Mouse (Mus musculus): Measurements from ENCODE around the gene Fam76b. TPM values are rescaled to one million over a fixed set of nuclear protein-coding genes. Genes with fewer than 3 reads are reported as not detected.

Gene Fam76b
- polyA plus RNA-seq, 1 experiment from 2014 or later, result 20.4 TPM

DNA sequence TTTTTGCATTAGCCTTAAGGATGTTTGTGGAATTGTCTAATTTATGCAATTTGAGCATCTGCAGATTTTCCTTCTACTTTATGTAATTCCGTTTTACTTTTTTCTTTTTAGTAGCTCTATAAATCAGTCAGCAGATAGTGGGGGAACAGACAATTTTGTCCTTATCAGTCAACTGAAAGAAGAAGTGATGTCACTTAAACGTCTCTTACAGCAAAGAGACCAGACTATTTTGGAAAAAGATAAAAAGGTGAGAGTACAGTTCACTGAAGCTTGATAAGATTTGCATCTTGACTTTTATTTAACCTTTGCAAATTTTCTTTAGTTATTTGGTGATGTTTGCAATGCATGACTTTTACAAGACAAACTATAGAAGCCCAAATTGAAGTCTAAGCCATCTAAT, 9.2 kb downstream of the Fam76b start:
- Histone ChIP-seq H3K4me1 (ENCODE audit: control insufficient read depth in 2 of 2, insufficient read depth in 2 of 2, low read length in 2 of 2) (no peaks in the 10 kb centered on the region), H3K36me3 (ENCODE audit: control insufficient read depth, insufficient read depth, low read length) (peaks cover 97% of the 10 kb centered on the region), H3K4me2 (ENCODE audit: low read length) (no peak overlapping the region), H3K4me3 (ENCODE audit: control insufficient read depth in 1 of 2, insufficient read depth in 1 of 2, low read depth in 1 of 2, low read length in 2 of 2) (no peak overlapping the region), H3K9me3 (ENCODE audit: control insufficient read depth, low read length) (no peaks in the 10 kb centered on the region), H3K27me3 (ENCODE audit: control insufficient read depth, insufficient read depth, low read length) (no peaks in the 10 kb centered on the region), H3K27ac (replicated peaks in 1 of 2; ENCODE audit: control insufficient read depth in 1 of 2, insufficient read depth in 1 of 2, low read depth in 2 of 2, low read length in 2 of 2) (no peak overlapping the region), H3K9ac (ENCODE audit: low read length) (no peak overlapping the region)
- no peak for ATAC-seq (ENCODE audit: insufficient number of reproducible peaks, insufficient read depth, low FRiP score, low read depth)
- 37% methylated on average over 2 of the region's 2 CpGs for WGBS

GRCm38 (mm10) chr9:13847591-13847990, 20.1 kb downstream of the Fam76b start:
- H3K9me3 ChIP-seq (ENCODE audit: control insufficient read depth, low read length), result no peaks in the 10 kb centered on the region
- no peak overlapping the region for H3K4me3 ChIP-seq (ENCODE audit: control insufficient read depth in 1 of 2, insufficient read depth in 1 of 2, low read depth in 1 of 2, low read length in 2 of 2)
- no peak overlapping the region for H3K27ac ChIP-seq (replicated peaks in 1 of 2; ENCODE audit: control insufficient read depth in 1 of 2, insufficient read depth in 1 of 2, low read depth in 2 of 2, low read length in 2 of 2)
- WGBS, result 83% methylated on average over 3 of the region's 3 CpGs
- H3K27me3 ChIP-seq (ENCODE audit: control insufficient read depth, insufficient read depth, low read length), result no peaks in the 10 kb centered on the region
- no peak overlapping the region for H3K9ac ChIP-seq (ENCODE audit: low read length)
- no peak overlapping the region for H3K4me2 ChIP-seq (ENCODE audit: low read length)
- H3K36me3 ChIP-seq (ENCODE audit: control insufficient read depth, insufficient read depth, low read length), result peaks cover 39% of the 10 kb centered on the region
- no peak for ATAC-seq (ENCODE audit: insufficient number of reproducible peaks, insufficient read depth, low FRiP score, low read depth)
- H3K4me1 ChIP-seq (ENCODE audit: control insufficient read depth in 2 of 2, insufficient read depth in 2 of 2, low read length in 2 of 2), result no peaks in the 10 kb centered on the region; a peak in 1 of 4 replicates

DNA sequence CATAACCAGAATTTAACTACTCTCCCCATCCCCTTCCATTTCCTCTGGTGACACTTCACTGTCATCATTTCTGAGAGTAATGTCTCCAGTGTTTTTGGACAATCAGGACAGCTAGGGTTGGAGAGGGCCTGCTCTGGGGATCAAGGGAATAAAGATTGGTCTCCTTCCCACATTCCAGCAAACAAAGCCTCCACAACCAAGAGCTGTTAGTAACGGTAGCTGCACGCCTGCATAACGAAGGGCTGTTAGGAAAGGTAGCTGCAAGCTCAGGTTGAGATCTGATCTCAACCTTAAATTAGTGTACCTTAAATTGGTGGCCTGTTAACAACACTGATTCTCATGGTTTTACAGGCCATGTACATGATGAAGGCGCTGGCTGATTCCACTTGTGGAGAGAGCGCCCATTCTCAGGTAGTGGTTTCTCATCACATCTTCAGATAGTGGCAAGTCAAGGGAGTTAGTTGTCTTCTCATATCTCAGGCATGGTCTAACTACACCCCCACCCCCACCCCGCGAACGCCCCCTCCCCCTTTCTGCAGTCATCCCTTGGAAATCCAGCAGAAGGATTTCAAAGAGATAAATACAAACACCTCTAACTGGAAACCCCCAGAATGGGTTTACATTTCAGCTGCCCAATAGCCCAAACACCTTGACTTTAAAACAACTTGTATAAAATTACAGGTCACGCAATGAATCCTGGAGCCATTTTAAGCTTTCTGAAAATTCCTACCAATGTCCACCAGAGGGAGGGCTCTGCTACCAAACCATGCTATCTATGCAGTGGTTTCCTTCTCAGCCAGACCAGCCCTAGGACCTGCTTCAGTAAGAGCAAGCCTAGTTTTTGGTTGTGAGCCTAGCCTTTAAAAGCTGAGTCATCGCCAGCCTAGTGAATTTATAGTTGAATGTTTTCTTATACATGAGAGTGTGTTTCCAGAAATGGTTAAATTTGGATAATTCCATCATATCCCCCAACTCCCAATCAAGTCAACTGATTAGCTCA, 21.3 kb downstream of the Fam76b start:
- no peak overlapping the region for H3K9ac ChIP-seq (ENCODE audit: low read length)
- peaks cover 28% of the 10 kb centered on the region for H3K36me3 ChIP-seq (ENCODE audit: control insufficient read depth, insufficient read depth, low read length)
- no peak for ATAC-seq (ENCODE audit: insufficient number of reproducible peaks, insufficient read depth, low FRiP score, low read depth)
- H3K4me2 ChIP-seq (ENCODE audit: low read length), result no peak overlapping the region
- 72% methylated on average over 10 of the region's 10 CpGs for WGBS
- H3K27me3 ChIP-seq (ENCODE audit: control insufficient read depth, insufficient read depth, low read length), result no peaks in the 10 kb centered on the region
- H3K4me3 ChIP-seq (ENCODE audit: control insufficient read depth in 1 of 2, insufficient read depth in 1 of 2, low read depth in 1 of 2, low read length in 2 of 2), result no peak overlapping the region
- H3K27ac ChIP-seq (replicated peaks in 1 of 2; ENCODE audit: control insufficient read depth in 1 of 2, insufficient read depth in 1 of 2, low read depth in 2 of 2, low read length in 2 of 2), result no peak overlapping the region
- no peaks in the 10 kb centered on the region for H3K9me3 ChIP-seq (ENCODE audit: control insufficient read depth, low read length)
- no peaks in the 10 kb centered on the region; a peak in 1 of 4 replicates for H3K4me1 ChIP-seq (ENCODE audit: control insufficient read depth in 2 of 2, insufficient read depth in 2 of 2, low read length in 2 of 2)

DNA sequence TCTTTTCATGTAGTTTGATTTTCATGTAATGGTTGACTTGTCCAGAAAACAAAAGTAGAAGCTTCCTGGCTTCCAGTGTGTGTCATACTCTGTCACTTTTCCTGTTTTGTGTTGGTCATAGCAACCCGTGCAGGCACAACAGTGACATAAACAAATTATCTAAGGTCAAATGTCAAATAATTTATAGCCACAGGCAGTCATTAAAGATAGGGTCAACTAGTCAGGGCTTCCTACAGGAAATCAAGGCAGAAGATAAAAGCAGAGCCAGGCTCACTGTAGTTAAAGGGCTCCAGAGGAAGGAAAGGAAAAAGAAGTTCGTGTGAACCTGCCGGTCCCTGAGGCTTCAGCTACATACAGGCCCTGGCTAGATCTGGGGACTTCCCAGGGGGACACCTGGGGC, 26.4 kb downstream of the Fam76b start:
- 69% methylated on average over 3 of the region's 3 CpGs for WGBS
- no peaks in the 10 kb centered on the region for H3K27me3 ChIP-seq (ENCODE audit: control insufficient read depth, insufficient read depth, low read length)
- no peak for ATAC-seq (ENCODE audit: insufficient number of reproducible peaks, insufficient read depth, low FRiP score, low read depth)

DNA sequence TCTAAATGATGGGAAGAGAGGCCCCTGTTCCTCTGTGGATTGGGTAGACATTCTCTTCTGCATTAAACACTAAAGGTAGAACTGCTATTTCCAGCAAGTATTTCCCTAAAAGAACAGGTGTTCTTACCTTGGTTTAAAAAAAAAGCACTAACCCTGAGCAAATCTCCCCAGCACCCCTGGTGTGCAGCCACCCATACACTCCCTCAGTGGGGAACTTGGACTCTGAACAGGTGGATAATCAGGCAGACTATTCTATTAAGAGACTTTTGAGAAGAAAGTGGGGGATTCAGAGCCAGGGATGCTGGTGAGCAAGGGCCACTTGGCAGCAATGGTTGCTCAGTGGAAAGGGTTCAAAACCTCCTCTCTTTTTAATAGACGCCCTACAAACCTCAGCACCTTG, 28.7 kb downstream of the Fam76b start:
- Histone ChIP-seq H3K27me3 (ENCODE audit: control insufficient read depth, insufficient read depth, low read length) (no peaks in the 10 kb centered on the region), H3K36me3 (ENCODE audit: control insufficient read depth, insufficient read depth, low read length) (no peaks in the 10 kb centered on the region), H3K4me3 (ENCODE audit: control insufficient read depth in 1 of 2, insufficient read depth in 1 of 2, low read depth in 1 of 2, low read length in 2 of 2) (no peak overlapping the region), H3K4me1 (ENCODE audit: control insufficient read depth in 2 of 2, insufficient read depth in 2 of 2, low read length in 2 of 2) (no peaks in the 10 kb centered on the region; a peak in 1 of 4 replicates), H3K27ac (replicated peaks in 1 of 2; ENCODE audit: control insufficient read depth in 1 of 2, insufficient read depth in 1 of 2, low read depth in 2 of 2, low read length in 2 of 2) (no peak overlapping the region), H3K4me2 (ENCODE audit: low read length) (no peak overlapping the region), H3K9ac (ENCODE audit: low read length) (no peak overlapping the region), H3K9me3 (ENCODE audit: control insufficient read depth, low read length) (no peaks in the 10 kb centered on the region)
- 65% methylated on average over 1 of the region's 1 CpGs for WGBS
- ATAC-seq (ENCODE audit: insufficient number of reproducible peaks, insufficient read depth, low FRiP score, low read depth), result no peak

More for the DNA sequence above, 26.4 kb downstream of the Fam76b start:
- Histone ChIP-seq H3K36me3 (ENCODE audit: control insufficient read depth, insufficient read depth, low read length) (no peaks in the 10 kb centered on the region), H3K4me2 (ENCODE audit: low read length) (no peak overlapping the region), H3K27ac (replicated peaks in 1 of 2; ENCODE audit: control insufficient read depth in 1 of 2, insufficient read depth in 1 of 2, low read depth in 2 of 2, low read length in 2 of 2) (no peak overlapping the region), H3K9me3 (ENCODE audit: control insufficient read depth, low read length) (no peaks in the 10 kb centered on the region), H3K4me1 (ENCODE audit: control insufficient read depth in 2 of 2, insufficient read depth in 2 of 2, low read length in 2 of 2) (no peaks in the 10 kb centered on the region; a peak in 1 of 4 replicates), H3K4me3 (ENCODE audit: control insufficient read depth in 1 of 2, insufficient read depth in 1 of 2, low read depth in 1 of 2, low read length in 2 of 2) (no peak overlapping the region), H3K9ac (ENCODE audit: low read length) (no peak overlapping the region)

GRCm38 (mm10) chr9:13856777-13857176, 29.3 kb downstream of the Fam76b start:
- 76% methylated on average over 4 of the region's 4 CpGs for WGBS
- Histone ChIP-seq H3K4me3 (ENCODE audit: control insufficient read depth in 1 of 2, insufficient read depth in 1 of 2, low read depth in 1 of 2, low read length in 2 of 2) (no peak overlapping the region), H3K9me3 (ENCODE audit: control insufficient read depth, low read length) (no peaks in the 10 kb centered on the region), H3K4me2 (ENCODE audit: low read length) (no peak overlapping the region), H3K36me3 (ENCODE audit: control insufficient read depth, insufficient read depth, low read length) (no peaks in the 10 kb centered on the region), H3K9ac (ENCODE audit: low read length) (no peak overlapping the region), H3K4me1 (ENCODE audit: control insufficient read depth in 2 of 2, insufficient read depth in 2 of 2, low read length in 2 of 2) (no peaks in the 10 kb centered on the region; a peak in 1 of 4 replicates), H3K27me3 (ENCODE audit: control insufficient read depth, insufficient read depth, low read length) (no peaks in the 10 kb centered on the region), H3K27ac (replicated peaks in 1 of 2; ENCODE audit: control insufficient read depth in 1 of 2, insufficient read depth in 1 of 2, low read depth in 2 of 2, low read length in 2 of 2) (no peak overlapping the region)
- no peak for ATAC-seq (ENCODE audit: insufficient number of reproducible peaks, insufficient read depth, low FRiP score, low read depth)

- Histone ChIP-seq H3K9ac (ENCODE audit: low read length) (no peak overlapping the region), H3K27ac (replicated peaks in 1 of 2; ENCODE audit: control insufficient read depth in 1 of 2, insufficient read depth in 1 of 2, low read depth in 2 of 2, low read length in 2 of 2) (no peak overlapping the region), H3K27me3 (ENCODE audit: control insufficient read depth, insufficient read depth, low read length) (no peaks in the 10 kb centered on the region), H3K4me3 (ENCODE audit: control insufficient read depth in 1 of 2, insufficient read depth in 1 of 2, low read depth in 1 of 2, low read length in 2 of 2) (no peak overlapping the region), H3K4me2 (ENCODE audit: low read length) (no peak overlapping the region), H3K9me3 (ENCODE audit: control insufficient read depth, low read length) (no peaks in the 10 kb centered on the region), H3K4me1 (ENCODE audit: control insufficient read depth in 2 of 2, insufficient read depth in 2 of 2, low read length in 2 of 2) (no peaks in the 10 kb centered on the region), H3K36me3 (ENCODE audit: control insufficient read depth, insufficient read depth, low read length) (no peaks in the 10 kb centered on the region)
- ATAC-seq (ENCODE audit: insufficient number of reproducible peaks, insufficient read depth, low FRiP score, low read depth), result no peak
- 61% methylated on average over 2 of the region's 2 CpGs for WGBS
Measured at GRCm38 (mm10) chr9:13867646-13868045, 40.1 kb downstream of the Fam76b start.

All from heart, embryonic 14.5 days (tissue).